Mouse (Mus musculus): ENCODE measurements around the gene Zfp771. TPM values are rescaled to one million over a fixed set of nuclear protein-coding genes. Genes with fewer than 3 reads are reported as not detected.

The Zfp771 gene
- 20.6 TPM for polyA plus RNA-seq (2014; fragmentation: Illumina TruSeq; extraction: RNeasy Lipid Tissue Mini Kit (QIAGEN cat#74804); ENCODE audit: low read depth, low replicate concordance)

GRCm38 (mm10) chr7:127243870-127244657 is at the start of gene Zfp771:
TSS of gene Zfp771 (plus strand) at chr7:127244274.

GRCm38 (mm10) chr7:127195544-127196295 is 48.4 kb upstream of the Zfp771 start, which contains the start of gene Cd2bp2:
TSS of gene Cd2bp2 (minus strand) at chr7:127196050.

GRCm38 (mm10) chr7:127208295-127208552 is 35.9 kb upstream of the Zfp771 start, which contains the start of gene Tbc1d10b:
TSS of gene Tbc1d10b (minus strand) at chr7:127208468.

GRCm38 (mm10) chr7:127208553-127209438 is 35.3 kb upstream of the Zfp771 start, which contains the start of gene Mylpf:
TSS of gene Mylpf (plus strand) at chr7:127208890.

GRCm38 (mm10) chr7:127232622-127233367 is 11.3 kb upstream of the Zfp771 start, which contains the start of the genes Zfp553 and Sept1:
TSS of gene Zfp553 (plus strand) at chr7:127233061.
TSS of gene Sept1 (minus strand) at chr7:127233130.

GRCm38 (mm10) chr7:127260309-127261111 is 16.4 kb downstream of the Zfp771 start, which contains the start of gene Dctpp1:
TSS of gene Dctpp1 (minus strand) at chr7:127260709.

GRCm38 (mm10) chr7:127273925-127274789 is 30.1 kb downstream of the Zfp771 start, which contains the start of gene Sephs2:
TSS of gene Sephs2 (minus strand) at chr7:127274055.

GRCm38 (mm10) chr7:127296098-127296497 is 52.0 kb downstream of the Zfp771 start, which contains the start of gene Itgal:
TSS of gene Itgal (plus strand) at chr7:127296260.

Other genes starting within 250 kb of the Zfp771 start
- 50.9 TPM for gene Mvp, start 229.7 kb upstream of the Zfp771 start, polyA plus RNA-seq (2014; fragmentation: Illumina TruSeq; extraction: RNeasy Lipid Tissue Mini Kit (QIAGEN cat#74804); ENCODE audit: low read depth, low replicate concordance)
- 1.6 TPM for gene Pagr1b, start 227.8 kb upstream of the Zfp771 start, polyA plus RNA-seq (2014; fragmentation: Illumina TruSeq; extraction: RNeasy Lipid Tissue Mini Kit (QIAGEN cat#74804); ENCODE audit: low read depth, low replicate concordance)
- not detected for gene Pagr1a, start 226.9 kb upstream of the Zfp771 start, polyA plus RNA-seq (2014; fragmentation: Illumina TruSeq; extraction: RNeasy Lipid Tissue Mini Kit (QIAGEN cat#74804); ENCODE audit: low read depth, low replicate concordance)
- gene Gm42742, start 223.2 kb upstream of the Zfp771 start, polyA plus RNA-seq (2014; fragmentation: Illumina TruSeq; extraction: RNeasy Lipid Tissue Mini Kit (QIAGEN cat#74804); ENCODE audit: low read depth, low replicate concordance), result 26.3 TPM
- gene Prrt2, start 223.1 kb upstream of the Zfp771 start, polyA plus RNA-seq (2014; fragmentation: Illumina TruSeq; extraction: RNeasy Lipid Tissue Mini Kit (QIAGEN cat#74804); ENCODE audit: low read depth, low replicate concordance), result 2.7 TPM
- gene Maz, start 217.2 kb upstream of the Zfp771 start, polyA plus RNA-seq (2014; fragmentation: Illumina TruSeq; extraction: RNeasy Lipid Tissue Mini Kit (QIAGEN cat#74804); ENCODE audit: low read depth, low replicate concordance), result 78.3 TPM
- 3.2 TPM for gene Kif22, start 201.8 kb upstream of the Zfp771 start, polyA plus RNA-seq (2014; fragmentation: Illumina TruSeq; extraction: RNeasy Lipid Tissue Mini Kit (QIAGEN cat#74804); ENCODE audit: low read depth, low replicate concordance)
- 1.4 TPM for gene Zg16, start 156.9 kb upstream of the Zfp771 start, polyA plus RNA-seq (2014; fragmentation: Illumina TruSeq; extraction: RNeasy Lipid Tissue Mini Kit (QIAGEN cat#74804); ENCODE audit: low read depth, low replicate concordance)
- gene AI467606, start 152.9 kb upstream of the Zfp771 start, polyA plus RNA-seq (2014; fragmentation: Illumina TruSeq; extraction: RNeasy Lipid Tissue Mini Kit (QIAGEN cat#74804); ENCODE audit: low read depth, low replicate concordance), result 12.4 TPM
- 1.2 TPM for gene Qprt, start 122.0 kb upstream of the Zfp771 start, polyA plus RNA-seq (2014; fragmentation: Illumina TruSeq; extraction: RNeasy Lipid Tissue Mini Kit (QIAGEN cat#74804); ENCODE audit: low read depth, low replicate concordance)
- gene Spn, start 106.5 kb upstream of the Zfp771 start, polyA plus RNA-seq (2014; fragmentation: Illumina TruSeq; extraction: RNeasy Lipid Tissue Mini Kit (QIAGEN cat#74804); ENCODE audit: low read depth, low replicate concordance), result 1.4 TPM
- gene Cd2bp2, start 48.2 kb upstream of the Zfp771 start, polyA plus RNA-seq (2014; fragmentation: Illumina TruSeq; extraction: RNeasy Lipid Tissue Mini Kit (QIAGEN cat#74804); ENCODE audit: low read depth, low replicate concordance), result 52.6 TPM
- gene Tbc1d10b, start 35.8 kb upstream of the Zfp771 start, polyA plus RNA-seq (2014; fragmentation: Illumina TruSeq; extraction: RNeasy Lipid Tissue Mini Kit (QIAGEN cat#74804); ENCODE audit: low read depth, low replicate concordance), result 27.7 TPM
- gene Mylpf, start 35.4 kb upstream of the Zfp771 start, polyA plus RNA-seq (2014; fragmentation: Illumina TruSeq; extraction: RNeasy Lipid Tissue Mini Kit (QIAGEN cat#74804); ENCODE audit: low read depth, low replicate concordance), result 4.2 TPM
- gene Zfp553, start 11.2 kb upstream of the Zfp771 start, polyA plus RNA-seq (2014; fragmentation: Illumina TruSeq; extraction: RNeasy Lipid Tissue Mini Kit (QIAGEN cat#74804); ENCODE audit: low read depth, low replicate concordance), result 14.2 TPM
- 11.1 TPM for gene Sept1, start 11.1 kb upstream of the Zfp771 start, polyA plus RNA-seq (2014; fragmentation: Illumina TruSeq; extraction: RNeasy Lipid Tissue Mini Kit (QIAGEN cat#74804); ENCODE audit: low read depth, low replicate concordance)
- gene Dctpp1, start 16.4 kb downstream of the Zfp771 start, polyA plus RNA-seq (2014; fragmentation: Illumina TruSeq; extraction: RNeasy Lipid Tissue Mini Kit (QIAGEN cat#74804); ENCODE audit: low read depth, low replicate concordance), result 31.2 TPM
- 34.8 TPM for gene Sephs2, start 29.8 kb downstream of the Zfp771 start, polyA plus RNA-seq (2014; fragmentation: Illumina TruSeq; extraction: RNeasy Lipid Tissue Mini Kit (QIAGEN cat#74804); ENCODE audit: low read depth, low replicate concordance)
- gene Itgal, start 52.0 kb downstream of the Zfp771 start, polyA plus RNA-seq (2014; fragmentation: Illumina TruSeq; extraction: RNeasy Lipid Tissue Mini Kit (QIAGEN cat#74804); ENCODE audit: low read depth, low replicate concordance), result 2.5 TPM
- 16.7 TPM for gene Zfp768, start 101.3 kb downstream of the Zfp771 start, polyA plus RNA-seq (2014; fragmentation: Illumina TruSeq; extraction: RNeasy Lipid Tissue Mini Kit (QIAGEN cat#74804); ENCODE audit: low read depth, low replicate concordance)
- gene Zfp747, start 131.8 kb downstream of the Zfp771 start, polyA plus RNA-seq (2014; fragmentation: Illumina TruSeq; extraction: RNeasy Lipid Tissue Mini Kit (QIAGEN cat#74804); ENCODE audit: low read depth, low replicate concordance), result 6.3 TPM
- gene 9130019O22Rik, start 142.9 kb downstream of the Zfp771 start, polyA plus RNA-seq (2014; fragmentation: Illumina TruSeq; extraction: RNeasy Lipid Tissue Mini Kit (QIAGEN cat#74804); ENCODE audit: low read depth, low replicate concordance), result 4.3 TPM
- gene E430018J23Rik, start 149.4 kb downstream of the Zfp771 start, polyA plus RNA-seq (2014; fragmentation: Illumina TruSeq; extraction: RNeasy Lipid Tissue Mini Kit (QIAGEN cat#74804); ENCODE audit: low read depth, low replicate concordance), result 8.3 TPM
- 6.0 TPM for gene Zfp764, start 162.5 kb downstream of the Zfp771 start, polyA plus RNA-seq (2014; fragmentation: Illumina TruSeq; extraction: RNeasy Lipid Tissue Mini Kit (QIAGEN cat#74804); ENCODE audit: low read depth, low replicate concordance)
- gene Zfp688, start 177.8 kb downstream of the Zfp771 start, polyA plus RNA-seq (2014; fragmentation: Illumina TruSeq; extraction: RNeasy Lipid Tissue Mini Kit (QIAGEN cat#74804); ENCODE audit: low read depth, low replicate concordance), result 13.5 TPM
- 3.0 TPM for gene Zfp689, start 204.9 kb downstream of the Zfp771 start, polyA plus RNA-seq (2014; fragmentation: Illumina TruSeq; extraction: RNeasy Lipid Tissue Mini Kit (QIAGEN cat#74804); ENCODE audit: low read depth, low replicate concordance)
- gene Prr14, start 215.3 kb downstream of the Zfp771 start, polyA plus RNA-seq (2014; fragmentation: Illumina TruSeq; extraction: RNeasy Lipid Tissue Mini Kit (QIAGEN cat#74804); ENCODE audit: low read depth, low replicate concordance), result 43.6 TPM
- gene Fbrs, start 234.9 kb downstream of the Zfp771 start, polyA plus RNA-seq (2014; fragmentation: Illumina TruSeq; extraction: RNeasy Lipid Tissue Mini Kit (QIAGEN cat#74804); ENCODE audit: low read depth, low replicate concordance), result 56.2 TPM